Mouse (Mus musculus): ENCODE measurements around the gene Meis3. TPM values are rescaled to one million over a fixed set of nuclear protein-coding genes. Genes with fewer than 3 reads are reported as not detected.
A peak's percentile ranks its signal among the peaks of the same experiment; 100 is the strongest.

Gene Meis3
- total RNA-seq (2022), result 1 to 10 TPM in 2 of 4 experiments, under 1 TPM in 2; 0.58 to 1.5 (median 0.86) TPM

DNA sequence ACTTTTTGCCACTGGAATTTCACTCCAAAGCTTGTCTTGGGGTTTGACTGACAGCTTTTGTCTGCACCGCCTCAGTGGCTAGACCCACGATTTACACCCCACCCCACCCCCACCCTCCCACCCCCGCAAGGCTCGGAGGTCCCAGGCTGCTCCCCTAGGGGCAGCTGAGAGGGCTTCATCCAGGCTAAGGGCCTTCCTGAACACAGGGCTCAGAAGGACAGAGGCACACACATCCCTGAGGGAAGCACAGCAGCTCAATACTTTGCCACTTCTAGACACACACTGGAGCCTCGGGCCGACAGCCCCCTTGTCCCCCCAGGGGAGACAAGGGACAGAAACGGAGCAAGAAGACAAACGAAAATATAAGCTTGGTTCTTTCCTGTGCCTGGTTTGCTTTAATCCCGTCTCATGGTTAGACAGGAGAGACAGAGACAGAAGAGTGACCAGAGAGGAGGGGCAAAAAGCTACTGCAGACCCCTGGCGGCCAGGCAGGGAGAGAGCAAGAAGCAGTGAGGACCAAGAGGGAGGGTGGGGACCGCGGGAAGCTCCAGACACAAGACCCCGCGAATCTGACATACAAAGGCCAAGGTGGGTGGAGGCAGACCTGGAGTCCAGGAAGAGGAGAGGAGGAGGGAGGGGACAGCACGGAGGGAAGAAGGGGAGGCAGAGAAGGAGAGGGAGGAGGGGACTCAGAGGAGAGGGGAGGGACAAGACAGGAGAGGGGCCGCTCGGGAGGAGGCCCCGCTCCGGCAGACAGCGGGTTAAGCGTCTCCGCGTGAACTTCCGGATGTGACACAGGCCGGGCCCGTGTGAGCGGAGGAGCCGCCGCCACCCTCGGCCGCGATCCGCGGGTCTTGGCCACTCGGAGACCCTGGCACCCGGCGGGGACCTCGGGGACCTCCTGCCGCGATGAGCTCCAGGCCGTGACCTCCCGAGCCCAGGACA, at the start of gene Meis3:
Gene Meis3 (plus strand): TSS at position 494 of the 945 bp plus-strand sequence.
- peak in 1 of 2 experiments; percentile 8 for DNase-seq (ENCODE audit: low spot score in 2 of 2)

DNA sequence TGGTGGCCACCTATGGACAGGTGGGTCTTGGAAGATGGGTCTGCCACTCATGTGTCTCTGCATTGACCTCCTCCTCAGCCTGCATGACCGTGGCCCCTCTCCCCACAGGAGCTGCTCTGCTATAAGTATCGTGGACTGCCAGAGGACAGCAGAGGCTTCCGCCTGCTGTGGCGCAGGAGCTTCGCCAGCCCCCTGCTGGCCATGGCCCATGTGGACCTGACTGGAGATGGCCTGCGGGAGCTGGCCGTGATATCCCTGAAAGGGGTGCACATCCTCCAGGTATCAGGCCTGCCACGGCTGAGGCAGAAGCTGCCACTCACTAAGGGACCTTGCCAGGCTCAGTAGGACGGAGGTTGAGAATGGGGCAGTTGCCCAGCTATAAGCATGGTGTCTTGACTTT, 49.1 kb upstream of the Meis3 start:
- no peak for DNase-seq (ENCODE audit: low spot score in 2 of 2)

DNA sequence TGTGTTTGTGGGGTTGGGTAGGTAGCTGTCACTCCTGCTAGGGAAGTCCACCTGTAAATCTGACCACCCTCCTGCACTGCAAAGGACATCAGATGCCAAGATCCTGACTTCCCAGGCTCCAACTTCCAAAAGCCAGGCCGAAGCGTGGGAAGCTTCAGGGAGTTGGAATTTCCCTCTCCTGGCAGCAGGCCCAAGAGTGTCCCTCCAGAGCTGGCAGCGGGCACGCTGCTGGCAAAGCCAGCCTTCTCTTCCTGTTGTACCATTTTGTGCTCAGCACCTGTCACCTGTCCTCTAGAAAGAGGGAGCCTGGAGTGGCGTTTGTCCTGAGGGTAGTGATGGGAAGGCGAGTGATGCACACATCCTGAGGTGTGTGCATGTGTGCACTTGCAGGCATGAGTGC, 46.5 kb upstream of the Meis3 start:
- DNase-seq (ENCODE audit: low spot score in 2 of 2), result no peak

DNA sequence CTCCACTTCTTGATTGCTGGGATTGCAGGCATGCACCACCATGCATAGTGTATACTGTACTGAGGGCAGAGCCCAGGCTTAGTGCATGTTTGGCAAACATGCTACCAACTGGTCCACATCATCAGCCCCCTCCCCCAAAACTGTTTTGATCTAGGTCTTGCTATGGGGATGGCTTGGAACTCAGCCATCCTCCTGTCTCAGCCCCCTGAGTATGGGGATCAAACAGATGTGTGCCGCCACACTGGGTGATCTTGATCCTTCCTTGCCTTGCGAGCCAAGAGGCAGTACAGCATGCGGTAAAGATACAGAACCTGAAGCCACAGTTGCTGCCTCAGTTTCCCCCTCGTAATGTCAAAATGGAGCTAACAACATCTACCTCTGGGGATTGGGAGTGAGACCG, 46.0 kb upstream of the Meis3 start:
- no peak for DNase-seq (ENCODE audit: low spot score in 2 of 2)

DNA sequence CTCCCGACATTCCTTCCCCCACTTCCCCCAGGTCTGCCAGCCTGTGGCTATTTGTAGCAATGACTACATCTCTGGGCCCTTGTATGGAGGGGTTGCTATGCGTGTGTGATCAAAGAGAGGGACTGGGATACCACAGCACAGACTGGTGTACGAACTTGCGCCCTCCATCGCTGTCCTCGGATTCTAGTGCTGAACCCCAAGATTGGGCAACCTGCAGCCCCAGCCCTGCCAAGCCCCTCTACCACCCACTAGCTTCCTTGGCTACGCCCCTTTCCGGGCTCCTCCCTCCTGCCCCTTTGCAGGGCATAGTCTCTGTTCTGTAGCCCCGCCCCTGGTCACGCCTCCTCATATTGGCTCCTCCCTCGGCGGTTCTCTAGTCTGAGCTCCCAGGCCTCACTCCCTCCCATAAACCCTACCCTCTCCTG, 45.5 kb upstream of the Meis3 start, which contains the start of gene Slc8a2:
Gene Slc8a2 (plus strand): TSS at position 406 of the 425 bp plus-strand sequence.
- peak; percentile 59 to 67 for DNase-seq (ENCODE audit: low spot score in 2 of 2)

DNA sequence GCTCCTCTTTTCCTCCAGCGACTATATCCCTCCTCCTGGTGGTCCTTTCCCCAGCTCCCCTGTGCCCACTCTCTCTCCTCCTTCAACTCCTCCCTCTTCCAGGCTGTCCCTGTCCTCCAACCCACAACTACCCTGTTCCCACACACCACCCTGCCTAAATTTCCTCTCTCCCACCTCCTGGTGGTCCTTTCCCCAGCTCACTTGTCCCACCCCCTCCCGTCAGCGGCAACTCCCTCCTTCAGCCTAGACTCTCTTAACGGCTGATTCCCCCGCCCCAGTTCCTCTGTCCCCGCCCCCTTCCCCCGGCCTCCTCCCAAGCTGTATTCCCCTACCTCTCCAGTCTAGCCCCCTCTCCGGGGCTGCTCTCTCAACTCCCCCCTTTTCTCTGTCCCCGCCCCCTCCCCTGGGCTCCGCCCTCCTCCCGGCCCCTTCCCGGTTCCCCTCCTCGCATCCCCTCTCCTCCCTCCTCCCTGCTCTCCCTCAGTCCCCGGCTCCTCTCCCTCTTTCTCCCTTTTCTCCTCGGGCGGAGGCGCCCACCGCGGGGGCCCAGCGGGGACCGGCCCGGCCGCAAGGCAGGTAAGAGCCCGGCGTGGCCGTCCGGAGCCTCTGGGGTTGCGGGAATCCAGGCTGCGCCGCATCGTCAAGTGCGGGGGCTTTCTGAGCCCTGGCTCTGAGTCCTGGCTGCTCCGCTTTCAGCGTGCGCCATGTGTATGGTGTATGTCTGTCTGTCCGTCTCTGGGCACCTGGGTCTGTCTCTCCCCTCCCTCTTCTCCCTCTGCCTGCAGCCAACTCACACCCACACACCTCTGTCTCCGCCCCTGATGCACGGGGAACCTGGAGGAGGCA, 44.8 kb upstream of the Meis3 start:
- DNase-seq (ENCODE audit: low spot score in 2 of 2), result no peak

DNA sequence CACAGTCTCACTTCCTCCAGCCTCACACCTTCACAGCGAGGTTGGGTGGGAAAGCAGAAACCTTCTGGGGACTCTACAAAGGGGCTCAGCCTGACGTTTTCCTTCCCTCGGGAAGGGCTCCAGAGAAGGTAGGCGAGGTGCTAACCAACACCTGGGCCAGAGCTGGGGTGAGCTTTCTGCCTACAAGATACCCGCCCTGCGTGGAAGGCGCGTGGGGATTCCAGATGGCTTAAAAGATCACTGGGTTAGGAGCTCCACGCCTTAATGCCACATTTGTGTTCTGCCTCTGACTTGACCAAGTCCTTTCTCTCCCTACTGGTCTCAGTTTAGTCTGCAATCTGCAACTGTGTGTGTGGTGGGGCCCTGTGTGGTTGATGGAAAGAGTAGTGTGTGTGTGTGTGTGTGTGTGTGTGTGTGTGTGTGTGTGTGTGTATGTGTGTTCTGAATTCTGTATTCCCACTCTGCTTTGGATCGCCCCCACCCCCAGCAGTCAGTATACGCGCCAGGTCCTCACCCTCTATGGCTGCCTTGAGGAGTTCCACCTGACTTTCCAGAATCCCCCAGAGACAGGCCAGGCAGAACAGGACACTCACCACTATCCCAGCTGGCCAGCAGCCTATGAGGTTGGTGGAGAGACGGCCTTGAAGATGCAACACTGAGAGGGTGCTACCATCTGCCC, 43.8 kb upstream of the Meis3 start:
- DNase-seq (ENCODE audit: low spot score in 2 of 2), result no peak

DNA sequence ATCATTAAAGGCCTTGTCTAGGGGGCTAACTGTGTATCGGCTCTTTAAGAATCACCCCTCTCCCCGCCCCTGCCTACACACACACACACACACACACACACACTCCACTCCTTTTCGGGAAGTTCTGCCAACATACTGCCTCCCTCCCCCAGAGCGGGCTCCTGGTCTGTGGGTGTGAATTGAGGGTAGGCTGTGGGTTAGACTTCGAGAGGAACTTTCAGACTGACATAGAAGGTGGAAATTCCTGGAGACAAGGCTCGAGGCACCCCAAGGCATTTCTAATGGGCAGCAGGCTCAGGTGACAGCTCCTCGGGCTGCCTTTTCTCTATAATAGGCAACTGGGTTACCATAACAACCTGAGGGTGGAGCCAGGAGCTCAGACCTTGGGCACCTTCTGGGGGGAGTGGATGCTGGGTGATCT, 42.7 kb upstream of the Meis3 start:
- no peak for DNase-seq (ENCODE audit: low spot score in 2 of 2)

DNA sequence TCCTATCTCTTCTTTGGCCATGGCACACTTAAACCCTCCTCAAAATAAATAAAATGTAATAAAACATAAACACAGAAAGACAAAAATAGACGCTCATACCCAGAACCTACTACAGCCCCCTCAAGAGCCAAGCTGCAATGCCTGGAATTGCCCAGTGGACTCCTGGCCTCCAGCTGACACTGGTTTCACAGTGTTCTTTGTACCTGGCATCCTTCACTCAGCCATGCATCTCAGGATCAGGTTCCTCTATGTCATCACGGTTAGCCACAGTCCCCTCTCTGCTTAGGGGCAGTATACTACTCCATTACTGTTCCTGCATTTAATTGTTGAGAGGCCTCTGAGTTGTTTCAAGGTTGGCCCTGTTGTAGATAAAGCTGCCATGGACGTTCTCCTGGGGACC, 42.0 kb upstream of the Meis3 start:
- no peak for DNase-seq (ENCODE audit: low spot score in 2 of 2)

DNA sequence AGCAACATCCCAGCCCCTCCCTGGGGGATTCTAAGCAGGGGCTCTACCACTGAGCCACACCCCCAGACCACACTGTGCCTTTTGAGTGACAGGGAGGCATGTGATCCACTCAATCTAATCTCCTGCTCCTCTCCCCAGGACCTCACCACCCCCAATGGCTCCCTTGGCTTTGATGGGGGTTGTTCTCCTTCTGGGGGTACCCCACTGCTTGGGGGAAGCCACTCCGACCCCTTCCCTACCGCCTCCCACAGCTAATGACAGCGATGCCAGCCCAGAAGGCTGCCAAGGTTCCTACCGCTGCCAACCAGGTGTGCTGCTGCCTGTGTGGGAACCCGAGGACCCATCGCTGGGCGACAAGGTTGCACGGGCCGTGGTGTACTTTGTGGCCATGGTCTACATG, 41.2 kb upstream of the Meis3 start:
- no peak for DNase-seq (ENCODE audit: low spot score in 2 of 2)

DNA sequence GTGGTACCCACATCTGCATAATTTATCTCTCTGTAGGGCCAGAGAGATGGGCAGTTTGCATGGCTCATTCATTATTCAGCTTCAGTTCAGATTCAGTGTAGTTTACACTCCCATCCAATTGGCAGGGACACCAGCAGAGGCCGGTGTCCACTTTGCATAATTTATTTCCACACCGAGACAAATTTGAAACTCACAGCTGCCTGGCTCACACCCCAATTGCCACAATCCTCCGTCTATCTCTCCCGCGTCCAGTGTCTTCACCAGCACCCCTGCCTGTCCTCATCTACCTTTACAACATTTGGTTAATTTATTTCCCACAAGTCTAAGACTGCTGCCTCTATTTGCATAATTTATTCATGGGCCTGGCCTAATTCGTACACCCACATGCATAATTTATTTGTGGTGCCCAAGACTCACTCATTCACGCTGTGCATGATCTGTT, 39.9 kb upstream of the Meis3 start:
- no peak for DNase-seq (ENCODE audit: low spot score in 2 of 2)

DNA sequence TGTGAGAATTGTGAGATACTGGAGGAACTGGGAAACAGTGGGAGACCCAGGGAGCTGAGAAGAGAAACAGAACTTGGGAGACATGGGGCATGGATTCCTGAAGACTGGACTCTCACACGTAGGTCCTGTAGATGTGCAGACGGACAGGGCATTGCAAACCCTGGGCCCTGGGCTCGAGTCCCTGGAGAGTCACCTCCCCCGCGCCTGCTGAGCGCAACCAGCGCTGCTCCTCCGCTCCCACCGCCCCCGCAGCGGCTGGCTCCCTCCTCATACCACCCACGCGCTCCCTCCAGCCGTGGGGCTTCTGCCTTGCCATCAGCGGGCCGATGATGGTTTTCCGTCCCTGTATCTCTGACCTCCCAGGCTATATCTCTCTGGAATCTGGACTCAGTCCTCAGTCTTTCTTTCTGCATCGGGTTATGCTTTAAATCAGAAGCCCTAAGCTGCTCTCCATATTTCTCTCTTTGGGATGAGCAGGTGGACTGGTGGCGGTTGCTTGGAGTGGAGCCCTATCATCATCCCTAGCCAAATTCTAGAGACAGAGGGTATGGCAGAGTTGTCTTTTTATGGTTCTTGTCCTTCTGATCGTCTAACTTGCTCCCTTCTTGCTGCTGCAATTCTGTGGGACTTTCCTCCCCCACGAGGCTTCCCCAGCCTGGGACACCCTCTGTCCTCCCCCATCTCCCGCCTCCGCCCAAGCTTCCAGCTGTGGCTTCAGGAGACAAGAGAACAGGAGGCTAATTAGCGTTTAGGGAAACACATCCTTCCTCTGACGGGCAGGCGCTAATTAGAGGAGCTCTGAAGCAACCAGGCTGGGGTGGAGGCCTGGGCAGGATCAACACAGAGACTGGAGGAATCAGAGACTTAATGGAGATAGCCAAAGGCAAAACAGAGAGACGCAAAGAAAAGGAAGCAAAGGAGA, 28.1 kb upstream of the Meis3 start:
- DNase-seq (ENCODE audit: low spot score in 2 of 2), result no peak

DNA sequence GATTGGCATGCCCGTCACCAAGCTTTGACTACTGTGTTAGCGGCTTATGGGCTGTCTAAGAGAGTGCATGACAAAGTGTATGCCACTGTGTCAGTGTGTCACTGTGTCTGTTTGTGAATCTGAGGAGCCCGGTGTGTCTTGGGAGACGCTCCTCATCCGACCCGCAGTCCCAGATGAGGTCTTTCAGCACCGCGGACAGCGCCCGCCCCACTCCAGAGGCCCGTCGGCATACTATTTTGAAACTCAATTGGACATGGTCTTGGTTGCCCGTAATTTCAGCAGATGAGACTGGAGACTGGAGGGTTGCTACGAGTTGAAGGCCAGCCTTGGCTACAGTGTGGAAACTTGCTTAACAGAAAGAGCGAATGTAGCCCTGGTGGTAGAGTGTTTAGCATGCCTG, 27.2 kb upstream of the Meis3 start:
- peak in 1 of 2 experiments; percentile 33 for DNase-seq (ENCODE audit: low spot score in 2 of 2)

DNA sequence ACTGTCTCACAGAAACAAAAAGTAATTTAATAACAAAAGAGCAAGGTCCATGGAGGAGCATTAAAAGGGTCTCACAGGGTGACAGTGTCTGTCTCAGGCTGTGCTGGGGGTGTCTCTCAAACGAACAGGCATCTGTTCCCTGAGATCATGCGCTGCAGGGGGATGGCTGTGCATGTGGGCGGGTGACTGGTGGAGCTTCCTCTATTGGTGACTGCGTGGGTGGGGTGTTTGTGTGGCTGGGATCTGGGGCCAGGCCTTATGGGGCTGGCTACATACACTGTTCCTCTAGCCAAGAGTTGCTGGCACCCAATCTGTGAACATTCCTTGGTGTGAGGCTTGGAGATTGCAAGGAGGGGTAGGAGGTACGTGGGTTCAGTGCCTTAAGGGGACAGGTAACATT, 25.6 kb upstream of the Meis3 start:
- DNase-seq (ENCODE audit: low spot score in 2 of 2), result no peak

DNA sequence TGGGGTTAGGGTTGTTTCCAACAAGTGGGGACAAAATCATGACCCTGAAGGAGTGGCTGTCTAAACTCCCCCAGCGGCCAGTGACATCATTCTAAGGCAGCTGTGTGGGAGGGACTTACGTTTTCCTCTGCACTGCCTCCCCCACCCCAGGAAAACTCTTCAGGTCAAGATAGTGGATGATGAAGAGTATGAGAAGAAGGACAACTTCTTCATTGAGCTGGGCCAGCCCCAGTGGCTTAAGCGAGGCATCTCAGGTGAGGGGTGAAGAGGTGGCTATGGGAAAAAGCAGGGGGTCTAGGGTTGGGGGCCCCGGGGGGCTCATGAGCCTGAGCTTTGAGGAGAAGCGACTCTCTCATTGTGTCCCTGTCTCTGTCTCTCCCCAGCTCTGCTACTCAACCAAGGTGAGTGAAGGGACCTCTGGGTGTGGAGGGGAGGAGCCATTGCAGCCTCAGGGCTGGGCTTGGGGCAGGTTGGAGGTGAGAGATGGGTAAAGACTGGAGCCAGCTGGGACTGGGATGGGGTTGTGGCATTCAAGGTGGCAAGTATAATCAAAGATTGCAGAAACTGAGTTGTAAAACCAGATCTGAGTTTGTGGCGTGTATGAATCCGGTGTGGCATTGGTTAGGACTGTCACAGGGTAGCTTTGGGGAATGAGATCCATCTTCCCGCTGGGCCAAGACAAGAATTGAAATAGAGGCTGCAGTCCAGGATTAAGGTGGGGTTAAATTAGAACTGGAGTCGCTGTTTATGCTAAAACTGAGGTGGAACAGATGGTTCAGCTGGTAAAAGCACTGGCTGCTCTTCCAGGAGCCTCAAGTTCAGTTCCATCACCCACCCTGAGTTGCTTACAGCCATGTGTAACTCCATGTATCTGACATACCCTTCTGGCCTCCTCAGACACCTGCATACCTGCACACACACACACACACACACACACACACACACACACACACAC, 24.4 kb upstream of the Meis3 start:
- no peak for DNase-seq (ENCODE audit: low spot score in 2 of 2)

DNA sequence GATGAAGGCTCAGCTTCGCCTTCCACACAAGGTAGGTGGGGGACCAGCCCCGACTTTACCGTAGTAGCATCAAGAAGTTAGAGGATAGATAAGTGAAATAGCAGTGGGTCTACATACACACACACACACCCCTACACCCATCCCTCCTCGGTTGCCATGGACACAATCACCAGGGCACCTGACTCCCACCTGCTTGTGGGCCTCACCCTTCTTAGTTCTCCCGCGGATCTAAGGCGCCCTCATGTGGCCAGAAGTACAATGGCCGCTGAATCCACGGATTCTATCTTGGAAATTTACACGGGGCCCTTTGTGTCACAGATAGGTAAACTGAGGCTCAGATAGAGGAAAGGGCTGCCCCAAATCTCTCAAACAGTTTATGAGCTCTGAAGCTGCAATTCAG, 21.4 kb upstream of the Meis3 start:
- no peak for DNase-seq (ENCODE audit: low spot score in 2 of 2)

DNA sequence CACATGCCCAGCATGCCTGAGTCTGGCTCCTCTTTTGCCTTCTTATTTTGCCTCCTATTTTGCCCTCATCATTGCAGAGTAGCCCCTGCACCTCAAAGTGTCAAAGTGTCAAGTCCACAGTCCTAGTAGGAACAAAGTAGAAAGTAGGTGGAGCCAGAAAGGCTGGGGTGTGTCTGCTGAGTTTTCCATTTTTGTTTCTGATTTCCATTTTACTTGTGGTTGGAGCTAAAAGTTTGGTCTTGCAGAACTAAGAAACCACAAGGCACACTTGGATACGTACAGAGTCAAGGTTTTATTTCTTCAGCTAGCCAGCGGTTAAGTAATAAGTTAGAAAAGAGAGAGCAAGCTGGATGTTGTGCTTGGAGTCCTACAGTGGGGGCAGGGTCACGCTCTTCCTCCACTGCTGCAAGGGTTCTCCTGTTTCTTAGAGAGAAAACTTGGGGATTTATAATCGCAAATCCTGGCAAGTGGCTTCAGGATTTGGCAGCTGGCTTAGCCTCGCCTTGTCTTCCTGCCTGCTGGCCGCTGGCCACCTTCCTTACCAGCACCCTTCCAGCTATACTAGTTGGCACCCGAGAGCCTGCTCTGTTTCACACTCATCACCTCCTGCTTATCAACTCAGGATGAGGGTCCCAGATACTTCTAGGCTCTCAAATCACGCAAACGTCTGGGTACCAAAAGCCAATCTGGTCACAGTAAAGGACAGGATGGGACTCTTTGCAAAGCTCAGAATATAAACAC, 19.6 kb upstream of the Meis3 start:
- no peak for DNase-seq (ENCODE audit: low spot score in 2 of 2)

DNA sequence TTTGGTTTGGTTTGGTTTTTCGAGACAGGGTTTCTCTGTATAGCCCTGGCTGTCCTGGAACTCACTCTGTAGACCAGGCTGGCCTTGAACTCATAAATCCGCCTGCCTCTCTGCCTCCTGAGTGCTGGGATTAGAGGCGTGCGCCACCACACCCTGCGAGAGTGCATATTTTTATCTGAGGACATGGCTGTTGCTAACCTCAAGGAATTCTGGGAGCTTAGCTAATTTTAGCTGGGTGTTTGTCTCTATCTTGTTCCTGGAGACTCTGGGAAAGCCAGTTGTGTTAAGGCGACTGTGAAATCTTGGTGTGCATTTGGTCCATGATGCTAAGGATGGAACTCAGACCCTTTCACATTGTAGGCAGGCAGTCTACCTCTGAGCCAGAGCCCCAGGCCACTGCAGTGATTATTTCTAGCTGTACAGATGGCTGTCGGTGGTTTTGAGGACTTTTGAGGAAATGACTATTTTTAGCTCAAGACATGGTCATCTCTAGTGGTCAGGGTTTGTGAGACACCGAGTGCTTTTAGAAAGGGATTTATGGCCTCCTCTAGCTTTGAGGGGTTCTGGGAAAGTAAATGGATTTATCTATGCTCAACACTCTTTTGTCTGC, 18.7 kb upstream of the Meis3 start:
- DNase-seq (ENCODE audit: low spot score in 2 of 2), result no peak
